Mouse (Mus musculus) liver, embryonic 12.5 days (tissue): Measurements from ENCODE around the gene Plce1. TPM values are rescaled to one million over a fixed set of nuclear protein-coding genes. Genes with fewer than 3 reads are reported as not detected.

Experiments used
- ATAC-seq: fragments of 200-750 bp; cut with Nextera tagmentation; 2 replicates; pipeline ENCODE4 v1.8.0; 2017; ENCODE audit warnings: moderate number of reproducible peaks, mild to moderate bottlenecking, moderate library complexity
- H3K27ac ChIP-seq: fragments of 300-500 bp; sonication (generic); 2 replicates; pipeline ENCODE4 v1.5.1; 2016; ENCODE audit warnings: mild to moderate bottlenecking
- H3K27me3 ChIP-seq: fragments of 300-500 bp; sonication (generic); replicated peaks from 2 replicates; pipeline ENCODE4 v1.6.1; 2016; ENCODE audit warnings: mild to moderate bottlenecking, moderate library complexity
- H3K36me3 ChIP-seq: fragments of 300-500 bp; sonication (generic); 2 replicates; pipeline ENCODE4 v1.6.1; 2016; ENCODE audit warnings: mild to moderate bottlenecking, moderate library complexity
- H3K4me1 ChIP-seq: fragments of 300-500 bp; sonication (generic); 2 replicates; pipeline ENCODE4 v1.6.1; 2016
- H3K4me2 ChIP-seq: fragments of 300-500 bp; sonication (generic); 2 replicates; pipeline ENCODE4 v1.6.1; 2016; ENCODE audit warnings: mild to moderate bottlenecking, moderate library complexity
- H3K4me3 ChIP-seq: fragments of 300-500 bp; sonication (generic); 2 replicates; pipeline ENCODE4 v1.5.1; 2016; ENCODE audit warnings: mild to moderate bottlenecking, moderate library complexity
- H3K9ac ChIP-seq: fragments of 300-500 bp; sonication (generic); 2 replicates; pipeline ENCODE4 v1.6.1; 2016; ENCODE audit warnings: mild to moderate bottlenecking, moderate library complexity
- H3K9me3 ChIP-seq: fragments of 300-500 bp; sonication (generic); replicated peaks from 2 replicates; pipeline ENCODE4 v1.6.1; 2016; ENCODE audit warnings: mild to moderate bottlenecking, moderate library complexity
- WGBS: fragments of 180-500 bp; shearing (Covaris S2); methylation state at CpG from one replicate; pipeline ENCODE4 v1.1.7; 2016; ENCODE audit not compliant: insufficient replicate concordance; 5-methylcytosine and 5-hydroxymethylcytosine counted together
- polyA plus RNA-seq: library from polyadenylated mRNA; unstranded; fragments of >200 nt; fragmentation: Nextera tagmentation; extraction: Ambion mirVana; gene quantifications from 2 replicates; pipeline ENCODE4 v1.2.1, GENCODE M21; 2016

The Plce1 gene
- polyA plus RNA-seq, 1 experiment from 2014 or later = 0.82 TPM

DNA sequence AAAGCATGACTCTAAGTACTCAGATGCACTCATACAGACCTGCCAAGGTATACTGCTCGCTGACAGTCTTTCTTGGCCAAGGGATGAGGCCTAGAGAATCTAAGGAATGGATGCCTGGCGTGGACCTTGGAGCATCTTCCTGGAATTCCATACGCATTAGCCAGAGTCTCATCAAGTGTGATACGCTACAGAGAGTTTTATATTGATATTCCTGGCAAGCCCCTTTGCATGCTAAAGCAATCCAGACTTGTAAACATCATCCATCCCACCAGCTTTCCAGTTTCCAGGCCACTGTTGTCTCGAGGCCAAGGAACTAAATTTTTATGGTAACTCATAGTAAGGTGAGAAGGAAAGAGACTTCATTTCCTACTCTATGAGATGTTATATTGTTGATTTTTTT lies 197.7 kb downstream of the Plce1 start:
- Histone ChIP-seq H3K27ac (no peak overlapping the region), H3K9me3 (no peaks in the 10 kb centered on the region), H3K4me1 (no peaks in the 10 kb centered on the region), H3K4me3 (no peak overlapping the region), H3K4me2 (no peak overlapping the region), H3K27me3 (no peaks in the 10 kb centered on the region), H3K36me3 (no peaks in the 10 kb centered on the region), H3K9ac (no peak overlapping the region)
- 61% methylated on average over 5 of the region's 5 CpGs for WGBS
- ATAC-seq = no peak

DNA sequence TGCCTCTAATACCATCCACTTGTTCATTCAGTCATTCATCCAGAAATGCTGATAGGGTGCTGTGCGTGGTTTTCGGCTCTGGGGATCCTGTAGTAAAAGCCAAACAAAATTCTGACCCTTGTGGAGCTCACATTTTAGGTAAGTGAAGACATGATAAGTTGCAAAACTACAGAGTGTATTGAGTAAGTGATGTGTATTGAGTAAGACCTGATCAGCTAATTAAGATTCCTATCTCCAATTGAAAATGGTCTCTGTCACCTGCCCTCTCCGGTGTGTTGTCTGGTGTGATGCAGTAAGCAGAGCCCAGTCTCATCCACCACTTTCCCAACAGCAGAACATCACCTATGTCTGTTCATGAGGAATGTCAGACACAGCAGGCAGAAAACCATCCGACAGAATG lies 198.6 kb downstream of the Plce1 start:
- no peak overlapping the region for H3K4me2 ChIP-seq
- no peak overlapping the region for H3K9ac ChIP-seq
- H3K27me3 ChIP-seq = no peaks in the 10 kb centered on the region
- no peaks in the 10 kb centered on the region for H3K9me3 ChIP-seq
- no peaks in the 10 kb centered on the region for H3K36me3 ChIP-seq
- H3K27ac ChIP-seq = no peak overlapping the region
- ATAC-seq = no peak
- H3K4me1 ChIP-seq = no peaks in the 10 kb centered on the region
- H3K4me3 ChIP-seq = no peak overlapping the region
- WGBS = 74% methylated on average over 4 of the region's 4 CpGs

DNA sequence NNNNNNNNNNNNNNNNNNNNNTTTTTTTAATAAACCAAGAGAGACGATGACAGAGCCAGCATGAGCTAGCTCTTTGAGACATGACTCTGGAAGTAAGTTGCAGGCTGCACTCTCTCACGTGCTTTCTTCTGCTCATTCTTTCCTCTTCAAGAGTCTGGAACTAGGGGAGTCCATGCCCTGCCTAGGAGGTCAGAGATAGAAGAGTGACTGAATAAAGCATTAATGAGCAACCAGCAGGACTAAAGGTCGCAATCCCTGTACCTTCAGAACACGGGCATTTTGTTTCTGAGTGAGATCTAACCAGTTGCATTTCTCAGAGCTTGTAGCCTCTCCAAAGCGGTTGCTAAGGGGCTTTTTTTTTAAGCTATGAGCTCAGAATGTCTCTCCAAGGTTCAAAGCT lies 206.4 kb downstream of the Plce1 start:
- WGBS = 47% methylated on average over 5 of the region's 5 CpGs
- no peak for ATAC-seq
- H3K27me3 ChIP-seq = no peaks in the 10 kb centered on the region

GRCm38 (mm10) chr19:38688741-38689507 lies 208.0 kb downstream of the Plce1 start:
- Histone ChIP-seq H3K4me2 (no peak overlapping the region), H3K4me3 (no peak overlapping the region), H3K27ac (no peak overlapping the region), H3K9ac (no peak overlapping the region), H3K9me3 (no peaks in the 10 kb centered on the region), H3K27me3 (no peaks in the 10 kb centered on the region), H3K4me1 (no peaks in the 10 kb centered on the region), H3K36me3 (no peaks in the 10 kb centered on the region)
- no peak for ATAC-seq
- 68% methylated on average over 4 of the region's 4 CpGs for WGBS

More for the DNA sequence above, 206.4 kb downstream of the Plce1 start:
- no peaks in the 10 kb centered on the region for H3K9me3 ChIP-seq
- H3K9ac ChIP-seq = no peak overlapping the region
- no peak overlapping the region for H3K4me3 ChIP-seq
- H3K4me2 ChIP-seq = no peak overlapping the region
- H3K4me1 ChIP-seq = no peaks in the 10 kb centered on the region
- H3K27ac ChIP-seq = no peak overlapping the region
- no peaks in the 10 kb centered on the region for H3K36me3 ChIP-seq

DNA sequence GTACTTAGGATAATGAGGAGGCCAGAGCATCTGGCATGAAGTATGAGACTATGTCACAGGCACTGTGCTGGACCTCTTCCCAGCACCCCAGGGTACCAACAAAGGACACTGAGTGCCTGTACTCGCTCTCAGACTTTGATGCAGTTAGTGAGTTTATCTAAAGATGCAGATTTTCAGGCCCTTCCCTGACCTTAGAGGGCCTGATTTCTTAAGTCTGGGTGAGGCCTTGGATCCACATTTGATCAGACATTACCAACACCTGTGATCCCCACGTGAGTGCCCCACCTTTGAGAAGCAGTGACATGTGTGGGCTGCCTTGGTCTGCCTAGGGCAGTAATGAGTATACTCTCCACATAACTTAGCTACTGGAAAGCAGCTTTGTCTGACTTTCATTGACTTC lies 209.4 kb downstream of the Plce1 start:
- ATAC-seq = no peak
- 56% methylated on average over 2 of the region's 2 CpGs for WGBS

GRCm38 (mm10) chr19:38691533-38691932 lies 210.6 kb downstream of the Plce1 start:
- no peak for ATAC-seq

More for the DNA sequence above, 209.4 kb downstream of the Plce1 start:
- Histone ChIP-seq H3K9ac (no peak overlapping the region), H3K4me3 (no peak overlapping the region), H3K27me3 (no peaks in the 10 kb centered on the region), H3K27ac (no peak overlapping the region), H3K4me1 (no peaks in the 10 kb centered on the region), H3K4me2 (no peak overlapping the region), H3K9me3 (no peaks in the 10 kb centered on the region), H3K36me3 (no peaks in the 10 kb centered on the region)

GRCm38 (mm10) chr19:38693331-38693730 lies 212.4 kb downstream of the Plce1 start:
- no peaks in the 10 kb centered on the region for H3K4me1 ChIP-seq
- H3K4me2 ChIP-seq = no peak overlapping the region
- 52% methylated on average over 2 of the region's 2 CpGs for WGBS
- no peak overlapping the region for H3K27ac ChIP-seq
- H3K4me3 ChIP-seq = no peak overlapping the region
- H3K36me3 ChIP-seq = no peaks in the 10 kb centered on the region
- H3K9me3 ChIP-seq = no peaks in the 10 kb centered on the region
- H3K27me3 ChIP-seq = no peaks in the 10 kb centered on the region
- ATAC-seq = no peak
- H3K9ac ChIP-seq = no peak overlapping the region

More at GRCm38 (mm10) chr19:38691533-38691932, 210.6 kb downstream of the Plce1 start:
- Histone ChIP-seq H3K27me3 (no peaks in the 10 kb centered on the region), H3K27ac (no peak overlapping the region), H3K36me3 (no peaks in the 10 kb centered on the region), H3K9me3 (no peaks in the 10 kb centered on the region), H3K4me3 (no peak overlapping the region), H3K4me1 (no peaks in the 10 kb centered on the region), H3K9ac (no peak overlapping the region), H3K4me2 (no peak overlapping the region)
- WGBS = 66% methylated on average over 6 of the region's 6 CpGs

DNA sequence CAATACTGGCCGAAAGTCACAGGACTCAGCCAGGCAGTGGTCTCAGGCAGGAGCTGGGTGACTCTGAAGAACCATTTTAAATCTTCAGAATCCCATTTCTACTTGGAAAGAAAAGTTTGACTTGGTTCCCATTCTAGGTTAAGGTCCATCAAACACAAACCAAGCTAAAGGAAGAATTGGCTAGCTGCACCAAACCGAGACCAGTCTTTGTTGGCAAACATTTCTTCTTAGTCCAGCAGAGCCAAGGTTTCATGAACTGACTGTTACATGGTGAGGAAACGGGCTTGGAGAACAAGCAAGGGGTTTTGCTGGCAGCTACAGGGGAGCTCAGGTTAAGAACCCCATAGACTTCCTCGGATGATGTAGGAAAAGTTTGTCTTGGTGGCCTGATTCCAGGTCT lies 212.9 kb downstream of the Plce1 start:
- ATAC-seq = no peak
- WGBS = 52% methylated on average over 4 of the region's 4 CpGs
- H3K4me1 ChIP-seq = no peaks in the 10 kb centered on the region
- no peaks in the 10 kb centered on the region for H3K9me3 ChIP-seq
- H3K27me3 ChIP-seq = no peaks in the 10 kb centered on the region
- no peaks in the 10 kb centered on the region for H3K36me3 ChIP-seq
- H3K4me2 ChIP-seq = no peak overlapping the region
- no peak overlapping the region for H3K4me3 ChIP-seq
- H3K27ac ChIP-seq = no peak overlapping the region
- H3K9ac ChIP-seq = no peak overlapping the region

DNA sequence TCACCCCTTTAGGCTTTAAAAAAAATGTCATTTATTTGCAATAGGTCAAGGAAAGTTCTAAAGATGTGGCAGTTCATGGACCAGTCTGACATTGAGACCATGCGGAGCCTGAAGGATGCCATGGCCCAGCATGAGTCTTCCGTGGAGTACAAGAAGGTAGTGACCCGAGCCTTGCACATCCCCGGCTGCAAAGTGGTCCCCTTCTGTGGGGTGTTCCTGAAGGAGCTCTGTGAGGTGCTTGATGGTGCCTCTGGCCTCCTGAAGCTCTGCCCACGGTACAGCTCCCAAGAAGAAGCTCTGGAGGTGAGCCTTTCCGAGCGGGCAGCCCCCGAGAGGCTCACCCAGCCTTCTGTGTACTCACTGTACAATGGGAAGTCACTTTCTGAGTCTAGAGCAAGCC lies 220.9 kb downstream of the Plce1 start:
- H3K36me3 ChIP-seq = no peaks in the 10 kb centered on the region
- no peak overlapping the region for H3K9ac ChIP-seq
- no peak for ATAC-seq
- H3K4me1 ChIP-seq = no peaks in the 10 kb centered on the region
- WGBS = 67% methylated on average over 8 of the region's 8 CpGs
- H3K4me2 ChIP-seq = no peak overlapping the region
- H3K27me3 ChIP-seq = no peaks in the 10 kb centered on the region
- no peak overlapping the region for H3K27ac ChIP-seq
- H3K4me3 ChIP-seq = no peak overlapping the region
- no peaks in the 10 kb centered on the region for H3K9me3 ChIP-seq

- no peak for ATAC-seq
- H3K27ac ChIP-seq = no peak overlapping the region
- H3K4me3 ChIP-seq = no peak overlapping the region
- no peak overlapping the region for H3K4me2 ChIP-seq
- no peaks in the 10 kb centered on the region for H3K27me3 ChIP-seq
- H3K9me3 ChIP-seq = no peaks in the 10 kb centered on the region
- WGBS = 59% methylated on average over 3 of the region's 3 CpGs
- H3K9ac ChIP-seq = no peak overlapping the region
- no peaks in the 10 kb centered on the region for H3K36me3 ChIP-seq
- no peaks in the 10 kb centered on the region for H3K4me1 ChIP-seq
Measured at GRCm38 (mm10) chr19:38704742-38705141, 223.8 kb downstream of the Plce1 start.

DNA sequence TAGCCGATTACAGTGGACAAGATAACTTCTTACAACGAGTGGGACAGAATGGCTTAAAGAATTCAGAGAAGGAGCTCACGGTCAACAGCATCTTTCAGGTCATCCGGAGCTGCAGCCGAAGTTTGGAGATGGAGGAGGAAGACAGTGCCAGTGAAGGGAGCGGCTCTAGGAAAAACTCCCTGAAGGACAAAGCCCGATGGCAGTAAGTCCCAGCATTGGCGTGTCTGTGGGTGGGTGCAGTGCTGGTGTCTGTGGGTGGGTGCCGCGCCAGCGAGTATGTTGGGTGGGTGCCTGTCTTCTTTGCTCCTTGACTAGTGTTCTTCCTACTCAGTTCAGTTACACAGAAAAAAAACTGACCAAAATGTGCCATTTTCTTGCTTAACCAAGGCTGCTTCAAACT lies 224.3 kb downstream of the Plce1 start:
- Histone ChIP-seq H3K9me3 (no peaks in the 10 kb centered on the region), H3K27ac (no peak overlapping the region), H3K4me3 (no peak overlapping the region), H3K36me3 (no peaks in the 10 kb centered on the region), H3K9ac (no peak overlapping the region), H3K4me1 (no peaks in the 10 kb centered on the region), H3K4me2 (no peak overlapping the region), H3K27me3 (no peaks in the 10 kb centered on the region)
- WGBS = 80% methylated on average over 11 of the region's 11 CpGs
- ATAC-seq = no peak

GRCm38 (mm10) chr19:38706449-38706848 lies 225.5 kb downstream of the Plce1 start:
- no peaks in the 10 kb centered on the region for H3K9me3 ChIP-seq
- no peaks in the 10 kb centered on the region for H3K36me3 ChIP-seq
- no peak overlapping the region for H3K9ac ChIP-seq
- WGBS = 70% methylated on average over 6 of the region's 6 CpGs
- no peaks in the 10 kb centered on the region for H3K27me3 ChIP-seq
- no peak overlapping the region for H3K4me2 ChIP-seq
- H3K27ac ChIP-seq = no peak overlapping the region
- H3K4me3 ChIP-seq = no peak overlapping the region
- ATAC-seq = no peak
- H3K4me1 ChIP-seq = no peaks in the 10 kb centered on the region

- ATAC-seq = no peak
- H3K4me1 ChIP-seq = no peaks in the 10 kb centered on the region
- no peaks in the 10 kb centered on the region for H3K9me3 ChIP-seq
- no peaks in the 10 kb centered on the region for H3K36me3 ChIP-seq
- no peaks in the 10 kb centered on the region for H3K27me3 ChIP-seq
- no peak overlapping the region for H3K9ac ChIP-seq
- no peak overlapping the region for H3K4me3 ChIP-seq
- H3K27ac ChIP-seq = no peak overlapping the region
- WGBS = 71% methylated on average over 2 of the region's 2 CpGs
- H3K4me2 ChIP-seq = no peak overlapping the region
Measured at GRCm38 (mm10) chr19:38709376-38709775, 228.5 kb downstream of the Plce1 start.
